Mouse (Mus musculus) monocyte, adult 59 days (primary cell): Measurements from ENCODE around the gene Gm6588. TPM values are rescaled to one million over a fixed set of nuclear protein-coding genes. Genes with fewer than 3 reads are reported as not detected.

ENCODE experiments used
- total RNA-seq, 2 experiments: library from RNA; stranded (reverse); gene quantifications; one replicate each; pipeline ENCODE4 v1.2.4; 2023

Gm6588 gene
- not detected for total RNA-seq

GRCm38 (mm10) chr5:112448747-112449440, at the start of gene Gm6588:
Gene Gm6588, plus strand, starts transcription at chr5:112449426.

Other genes starting within 250 kb of the Gm6588 start
- gene Cryba4, start 196.9 kb upstream of the Gm6588 start, total RNA-seq: 1 to 10 TPM; 5.0 to 7.5 TPM
- 1 to 10 TPM; 2.9 to 3.8 TPM for gene Crybb1, start 193.6 kb upstream of the Gm6588 start, total RNA-seq
- 10 to 100 TPM; 85.9 to 95.5 TPM for gene Tpst2, start 172.7 kb upstream of the Gm6588 start, total RNA-seq
- 10 to 100 TPM; 64.5 to 70.1 TPM for gene Tfip11, start 123.1 kb upstream of the Gm6588 start, total RNA-seq
- 10 to 100 TPM; 23.8 to 29.5 TPM for gene Srrd, start 106.4 kb upstream of the Gm6588 start, total RNA-seq
- 10 to 100 TPM; 27.3 to 36.7 TPM for gene Hps4, start 106.3 kb upstream of the Gm6588 start, total RNA-seq
- gene Gm6583, start 93.4 kb upstream of the Gm6588 start, total RNA-seq: under 1 TPM; 0.37 to 0.46 TPM
- not detected for gene Asphd2, start 54.6 kb upstream of the Gm6588 start, total RNA-seq
- under 1 TPM; 0.31 to 0.43 TPM for gene Sez6l, start 127.8 kb downstream of the Gm6588 start, total RNA-seq